Mouse (Mus musculus): Measurements from ENCODE around the gene Klhl9. TPM values are rescaled to one million over a fixed set of nuclear protein-coding genes. Genes with fewer than 3 reads are reported as not detected.

Gene Klhl9
- 30.6 TPM for polyA plus RNA-seq (2014; fragmentation: Illumina TruSeq; extraction: RNeasy Lipid Tissue Mini Kit (QIAGEN cat#74804); ENCODE audit: insufficient read depth, low read depth, low replicate concordance)

DNA sequence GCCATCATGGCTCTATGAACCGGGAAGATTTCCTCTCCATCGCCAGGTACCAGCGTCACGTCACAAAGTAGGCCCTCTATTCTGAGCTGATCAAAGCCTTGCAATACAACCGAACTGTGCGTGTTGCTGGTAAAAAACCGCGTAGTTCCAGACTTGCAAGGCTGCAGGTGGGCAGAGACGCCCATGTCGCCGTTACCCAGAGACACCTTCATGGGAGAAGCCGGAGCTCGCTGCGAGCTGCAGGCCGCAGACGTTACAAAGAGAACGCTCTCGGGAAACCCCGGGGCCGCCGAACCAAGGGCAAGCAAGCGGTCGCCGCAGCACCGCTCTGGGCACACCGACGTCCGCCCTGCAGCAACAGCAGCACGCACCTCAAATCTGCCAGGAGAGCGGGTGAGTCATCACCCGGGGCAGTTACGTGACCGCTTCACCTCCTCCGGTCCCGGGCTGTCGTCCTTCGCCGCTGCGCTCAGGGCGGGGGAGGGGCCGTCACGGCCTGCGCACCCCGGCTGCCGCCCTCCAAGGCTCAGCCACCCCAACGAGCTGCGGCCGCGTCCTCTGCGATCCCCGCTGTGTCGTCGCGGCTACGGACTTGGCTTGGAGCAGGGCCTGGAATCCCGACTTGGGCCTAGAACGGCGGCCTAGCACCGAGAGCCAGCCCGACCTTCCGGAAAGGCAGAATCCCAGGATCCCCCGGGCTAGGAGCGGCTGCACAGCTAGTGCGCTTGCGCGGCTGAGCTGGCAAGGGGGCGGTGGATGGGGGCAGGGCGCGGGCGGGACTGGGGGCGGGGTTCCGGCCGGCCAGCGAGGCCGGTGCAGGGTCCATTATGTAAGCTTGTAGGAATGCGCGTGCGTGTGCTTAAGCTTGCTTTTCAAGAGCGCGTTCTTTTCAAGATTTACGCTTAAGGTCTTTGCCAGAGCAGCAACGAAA is at the start of gene Klhl9, which contains the start of gene Gm26566:
Gene Klhl9, minus strand, starts transcription at position 675 of the 931 bp plus-strand sequence.
Gene Gm26566, plus strand, starts transcription at position 15 of the 931 bp plus-strand sequence.

GRCm38 (mm10) chr4:88759610-88760268 is 37.5 kb upstream of the Klhl9 start, which contains the start of gene Gm13283:
Gene Gm13283 (plus strand): TSS chr4:88760119.

GRCm38 (mm10) chr4:88754818-88755340 is 32.6 kb upstream of the Klhl9 start, which contains the start of gene Gm13271:
Gene Gm13271 (plus strand): TSS chr4:88754868.

GRCm38 (mm10) chr4:88691259-88691658 is 31.0 kb downstream of the Klhl9 start, which contains the start of gene Ifnab:
Gene Ifnab (minus strand): TSS chr4:88691359.

DNA sequence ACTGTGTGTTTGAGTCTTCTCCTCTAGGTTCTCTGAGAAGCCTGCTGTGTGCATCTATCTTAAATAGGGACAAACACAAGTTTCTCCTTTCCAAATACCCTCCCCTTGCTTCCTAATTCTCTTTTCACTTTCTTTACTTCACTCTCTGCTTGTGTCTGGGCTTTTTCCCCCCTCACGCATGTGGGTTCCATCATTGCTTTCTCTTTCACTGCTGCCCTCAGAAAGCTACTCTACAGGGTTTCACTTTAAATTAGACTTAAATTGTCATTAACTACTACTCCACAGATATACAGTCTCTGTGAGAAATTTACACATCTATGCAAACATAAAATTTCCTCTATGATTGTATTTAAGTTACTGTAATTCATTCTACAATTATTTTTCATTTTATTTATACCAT is 38.5 kb downstream of the Klhl9 start, which contains the start of gene Ifna2:
Gene Ifna2, minus strand, starts transcription at position 101 of the 400 bp plus-strand sequence.

DNA sequence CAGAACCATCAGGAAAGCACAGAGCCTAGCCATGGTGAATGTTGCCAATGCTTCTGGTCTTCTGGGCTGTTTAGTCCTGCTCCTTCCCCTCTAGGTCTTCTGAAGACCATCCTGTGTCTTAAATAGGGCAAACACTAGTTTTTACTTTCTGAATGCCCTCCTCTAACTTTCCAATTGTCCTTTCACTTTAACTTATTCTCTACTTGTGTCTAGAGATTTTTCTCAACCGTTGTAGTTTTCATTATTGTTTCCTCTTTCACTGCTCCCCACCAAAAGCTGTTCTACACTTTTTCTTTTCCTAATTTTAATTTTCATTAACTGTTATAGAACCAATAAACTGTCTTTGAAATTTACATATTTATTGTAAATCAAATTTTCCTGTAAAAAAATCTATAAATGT is 45.4 kb downstream of the Klhl9 start, which contains the start of gene Ifna16:
Gene Ifna16, minus strand, starts transcription at position 101 of the 400 bp plus-strand sequence.

Other genes starting within 250 kb of the Klhl9 start
- gene Ifnb1, start 199.7 kb downstream of the Klhl9 start, polyA plus RNA-seq (2014; fragmentation: Illumina TruSeq; extraction: RNeasy Lipid Tissue Mini Kit (QIAGEN cat#74804); ENCODE audit: insufficient read depth, low read depth, low replicate concordance) = not detected
- not detected for gene Ifna15, start 164.2 kb downstream of the Klhl9 start, polyA plus RNA-seq (2014; fragmentation: Illumina TruSeq; extraction: RNeasy Lipid Tissue Mini Kit (QIAGEN cat#74804); ENCODE audit: insufficient read depth, low read depth, low replicate concordance)
- gene Ifna14, start 150.7 kb downstream of the Klhl9 start, polyA plus RNA-seq (2014; fragmentation: Illumina TruSeq; extraction: RNeasy Lipid Tissue Mini Kit (QIAGEN cat#74804); ENCODE audit: insufficient read depth, low read depth, low replicate concordance) = not detected
- not detected for gene Ifna9, start 130.1 kb downstream of the Klhl9 start, polyA plus RNA-seq (2014; fragmentation: Illumina TruSeq; extraction: RNeasy Lipid Tissue Mini Kit (QIAGEN cat#74804); ENCODE audit: insufficient read depth, low read depth, low replicate concordance)
- not detected for gene Ifna12, start 119.1 kb downstream of the Klhl9 start, polyA plus RNA-seq (2014; fragmentation: Illumina TruSeq; extraction: RNeasy Lipid Tissue Mini Kit (QIAGEN cat#74804); ENCODE audit: insufficient read depth, low read depth, low replicate concordance)
- not detected for gene C87499, start 88.1 kb downstream of the Klhl9 start, polyA plus RNA-seq (2014; fragmentation: Illumina TruSeq; extraction: RNeasy Lipid Tissue Mini Kit (QIAGEN cat#74804); ENCODE audit: insufficient read depth, low read depth, low replicate concordance)
- not detected for gene Ifna13, start 78.0 kb downstream of the Klhl9 start, polyA plus RNA-seq (2014; fragmentation: Illumina TruSeq; extraction: RNeasy Lipid Tissue Mini Kit (QIAGEN cat#74804); ENCODE audit: insufficient read depth, low read depth, low replicate concordance)
- not detected for gene Ifna16, start 45.5 kb downstream of the Klhl9 start, polyA plus RNA-seq (2014; fragmentation: Illumina TruSeq; extraction: RNeasy Lipid Tissue Mini Kit (QIAGEN cat#74804); ENCODE audit: insufficient read depth, low read depth, low replicate concordance)
- gene Ifna2, start 38.6 kb downstream of the Klhl9 start, polyA plus RNA-seq (2014; fragmentation: Illumina TruSeq; extraction: RNeasy Lipid Tissue Mini Kit (QIAGEN cat#74804); ENCODE audit: insufficient read depth, low read depth, low replicate concordance) = not detected
- gene Ifnab, start 31.1 kb downstream of the Klhl9 start, polyA plus RNA-seq (2014; fragmentation: Illumina TruSeq; extraction: RNeasy Lipid Tissue Mini Kit (QIAGEN cat#74804); ENCODE audit: insufficient read depth, low read depth, low replicate concordance) = not detected
- gene Gm26566, start 660 bp downstream of the Klhl9 start, polyA plus RNA-seq (2014; fragmentation: Illumina TruSeq; extraction: RNeasy Lipid Tissue Mini Kit (QIAGEN cat#74804); ENCODE audit: insufficient read depth, low read depth, low replicate concordance) = not detected
- gene Gm13271, start 32.4 kb upstream of the Klhl9 start, polyA plus RNA-seq (2014; fragmentation: Illumina TruSeq; extraction: RNeasy Lipid Tissue Mini Kit (QIAGEN cat#74804); ENCODE audit: insufficient read depth, low read depth, low replicate concordance) = not detected
- not detected for gene Gm13283, start 37.7 kb upstream of the Klhl9 start, polyA plus RNA-seq (2014; fragmentation: Illumina TruSeq; extraction: RNeasy Lipid Tissue Mini Kit (QIAGEN cat#74804); ENCODE audit: insufficient read depth, low read depth, low replicate concordance)
- gene Gm13290, start 51.4 kb upstream of the Klhl9 start, polyA plus RNA-seq (2014; fragmentation: Illumina TruSeq; extraction: RNeasy Lipid Tissue Mini Kit (QIAGEN cat#74804); ENCODE audit: insufficient read depth, low read depth, low replicate concordance) = not detected
- not detected for gene Gm13289, start 54.5 kb upstream of the Klhl9 start, polyA plus RNA-seq (2014; fragmentation: Illumina TruSeq; extraction: RNeasy Lipid Tissue Mini Kit (QIAGEN cat#74804); ENCODE audit: insufficient read depth, low read depth, low replicate concordance)
- gene Gm13272, start 57.4 kb upstream of the Klhl9 start, polyA plus RNA-seq (2014; fragmentation: Illumina TruSeq; extraction: RNeasy Lipid Tissue Mini Kit (QIAGEN cat#74804); ENCODE audit: insufficient read depth, low read depth, low replicate concordance) = not detected
- gene Ifnz, start 59.7 kb upstream of the Klhl9 start, polyA plus RNA-seq (2014; fragmentation: Illumina TruSeq; extraction: RNeasy Lipid Tissue Mini Kit (QIAGEN cat#74804); ENCODE audit: insufficient read depth, low read depth, low replicate concordance) = not detected
- gene Gm13276, start 63.2 kb upstream of the Klhl9 start, polyA plus RNA-seq (2014; fragmentation: Illumina TruSeq; extraction: RNeasy Lipid Tissue Mini Kit (QIAGEN cat#74804); ENCODE audit: insufficient read depth, low read depth, low replicate concordance) = not detected
- not detected for gene Gm13277, start 66.2 kb upstream of the Klhl9 start, polyA plus RNA-seq (2014; fragmentation: Illumina TruSeq; extraction: RNeasy Lipid Tissue Mini Kit (QIAGEN cat#74804); ENCODE audit: insufficient read depth, low read depth, low replicate concordance)
- gene Gm13278, start 69.1 kb upstream of the Klhl9 start, polyA plus RNA-seq (2014; fragmentation: Illumina TruSeq; extraction: RNeasy Lipid Tissue Mini Kit (QIAGEN cat#74804); ENCODE audit: insufficient read depth, low read depth, low replicate concordance) = not detected
- gene Gm13275, start 72.0 kb upstream of the Klhl9 start, polyA plus RNA-seq (2014; fragmentation: Illumina TruSeq; extraction: RNeasy Lipid Tissue Mini Kit (QIAGEN cat#74804); ENCODE audit: insufficient read depth, low read depth, low replicate concordance) = not detected
- gene Gm13279, start 74.9 kb upstream of the Klhl9 start, polyA plus RNA-seq (2014; fragmentation: Illumina TruSeq; extraction: RNeasy Lipid Tissue Mini Kit (QIAGEN cat#74804); ENCODE audit: insufficient read depth, low read depth, low replicate concordance) = not detected
- not detected for gene Gm13285, start 77.2 kb upstream of the Klhl9 start, polyA plus RNA-seq (2014; fragmentation: Illumina TruSeq; extraction: RNeasy Lipid Tissue Mini Kit (QIAGEN cat#74804); ENCODE audit: insufficient read depth, low read depth, low replicate concordance)
- gene Gm13287, start 80.8 kb upstream of the Klhl9 start, polyA plus RNA-seq (2014; fragmentation: Illumina TruSeq; extraction: RNeasy Lipid Tissue Mini Kit (QIAGEN cat#74804); ENCODE audit: insufficient read depth, low read depth, low replicate concordance) = not detected
- not detected for gene Gm13288, start 83.1 kb upstream of the Klhl9 start, polyA plus RNA-seq (2014; fragmentation: Illumina TruSeq; extraction: RNeasy Lipid Tissue Mini Kit (QIAGEN cat#74804); ENCODE audit: insufficient read depth, low read depth, low replicate concordance)
- not detected for gene Ifna7, start 93.8 kb upstream of the Klhl9 start, polyA plus RNA-seq (2014; fragmentation: Illumina TruSeq; extraction: RNeasy Lipid Tissue Mini Kit (QIAGEN cat#74804); ENCODE audit: insufficient read depth, low read depth, low replicate concordance)
- not detected for gene Ifna11, start 97.5 kb upstream of the Klhl9 start, polyA plus RNA-seq (2014; fragmentation: Illumina TruSeq; extraction: RNeasy Lipid Tissue Mini Kit (QIAGEN cat#74804); ENCODE audit: insufficient read depth, low read depth, low replicate concordance)
- gene Ifna6, start 105.0 kb upstream of the Klhl9 start, polyA plus RNA-seq (2014; fragmentation: Illumina TruSeq; extraction: RNeasy Lipid Tissue Mini Kit (QIAGEN cat#74804); ENCODE audit: insufficient read depth, low read depth, low replicate concordance) = not detected
- gene Ifna5, start 113.1 kb upstream of the Klhl9 start, polyA plus RNA-seq (2014; fragmentation: Illumina TruSeq; extraction: RNeasy Lipid Tissue Mini Kit (QIAGEN cat#74804); ENCODE audit: insufficient read depth, low read depth, low replicate concordance) = not detected
- gene Ifna4, start 119.4 kb upstream of the Klhl9 start, polyA plus RNA-seq (2014; fragmentation: Illumina TruSeq; extraction: RNeasy Lipid Tissue Mini Kit (QIAGEN cat#74804); ENCODE audit: insufficient read depth, low read depth, low replicate concordance) = not detected
- not detected for gene Ifna1, start 127.6 kb upstream of the Klhl9 start, polyA plus RNA-seq (2014; fragmentation: Illumina TruSeq; extraction: RNeasy Lipid Tissue Mini Kit (QIAGEN cat#74804); ENCODE audit: insufficient read depth, low read depth, low replicate concordance)
- gene Ifne, start 157.7 kb upstream of the Klhl9 start, polyA plus RNA-seq (2014; fragmentation: Illumina TruSeq; extraction: RNeasy Lipid Tissue Mini Kit (QIAGEN cat#74804); ENCODE audit: insufficient read depth, low read depth, low replicate concordance) = not detected